Mouse (Mus musculus) bone marrow macrophage, adult 2 months (primary cell): ENCODE measurements around the gene Polh. TPM values are rescaled to one million over a fixed set of nuclear protein-coding genes. Genes with fewer than 3 reads are reported as not detected.

Experiments
- H3K27ac ChIP-seq: 2 replicates; pipeline ENCODE4 v1.5.1; 2012; ENCODE audit warnings: low read depth, low read length; ENCODE audit not compliant: insufficient read depth
- H3K4me1 ChIP-seq: 2 replicates; pipeline ENCODE4 v1.6.1; 2012; ENCODE audit warnings: low read length; ENCODE audit not compliant: control insufficient read depth, insufficient read depth
- H3K4me3 ChIP-seq: 2 replicates; pipeline ENCODE4 v1.5.1; 2012; ENCODE audit warnings: mild to moderate bottlenecking, low read length, moderate library complexity; ENCODE audit not compliant: insufficient read depth
- CTCF ChIP-seq: IDR thresholded peaks from 2 replicates; pipeline ENCODE4 v1.5.1; 2012; ENCODE audit warnings: low read depth, mild to moderate bottlenecking, low read length, moderate library complexity
- POLR2A ChIP-seq: IDR thresholded peaks from 2 replicates; pipeline ENCODE4 v1.6.1; 2012; ENCODE audit warnings: mild to moderate bottlenecking, low read depth, low read length, borderline replicate concordance
- polyA plus RNA-seq: library from polyadenylated mRNA; stranded (reverse); fragments of >200 nt; gene quantifications from 2 replicates; pipeline ENCODE4 v1.2.4, GENCODE M21; 2012; ENCODE audit not compliant: missing spikeins, insufficient read depth, insufficient read length

The Polh gene
- polyA plus RNA-seq, 1 experiment, result 14.4 TPM

- peak overlapping the region; percentile 47 for H3K27ac ChIP-seq
- peaks cover 20% of the 10 kb centered on the region for H3K4me1 ChIP-seq
- H3K4me3 ChIP-seq, result peak overlapping the region; percentile 89
- TF ChIP-seq POLR2A (no peak), CTCF (no peak)
Measured at GRCm38 (mm10) chr17:46161179-46161578, 41.3 kb downstream of the Polh start.

- Histone ChIP-seq H3K27ac (peak within 1 kb of the TSS; percentile 63), H3K4me1 (peaks cover 20% of the 10 kb centered on the region), H3K4me3 (peak within 1 kb of the TSS; percentile 89)
- TF ChIP-seq CTCF (no peak), POLR2A (no peak)
Measured at GRCm38 (mm10) chr17:46160686-46161085, 41.8 kb downstream of the Polh start, which contains the start of gene Gtpbp2. Gene Gtpbp2 (plus strand): TSS chr17:46161032.

GRCm38 (mm10) chr17:46160090-46160662, 42.3 kb downstream of the Polh start:
- TF ChIP-seq POLR2A (no peak), CTCF (no peak)
- Histone ChIP-seq H3K4me1 (peaks cover 20% of the 10 kb centered on the region), H3K4me3 (peak overlapping the region; percentile 57), H3K27ac (peak overlapping the region; percentile 63)

- H3K27ac ChIP-seq, result no peak overlapping the region
- peaks cover 22% of the 10 kb centered on the region for H3K4me1 ChIP-seq
Measured at GRCm38 (mm10) chr17:46159236-46159635, 43.2 kb downstream of the Polh start.

GRCm38 (mm10) chr17:46157131-46157530, 45.3 kb downstream of the Polh start:
- no peak overlapping the region for H3K27ac ChIP-seq
- H3K4me3 ChIP-seq, result no peak overlapping the region
- no peak for TF ChIP-seq CTCF
- TF ChIP-seq POLR2A, result no peak

More at GRCm38 (mm10) chr17:46159236-46159635, 43.2 kb downstream of the Polh start:
- no peak overlapping the region for H3K4me3 ChIP-seq
- TF ChIP-seq CTCF (no peak), POLR2A (no peak)

GRCm38 (mm10) chr17:46156680-46157079, 45.8 kb downstream of the Polh start:
- Histone ChIP-seq H3K4me1 (peaks cover 12% of the 10 kb centered on the region), H3K4me3 (no peak overlapping the region), H3K27ac (no peak overlapping the region)
- TF ChIP-seq POLR2A (no peak), CTCF (no peak)

More at GRCm38 (mm10) chr17:46157131-46157530, 45.3 kb downstream of the Polh start:
- H3K4me1 ChIP-seq, result peaks cover 16% of the 10 kb centered on the region

- Histone ChIP-seq H3K4me1 (peaks cover 10% of the 10 kb centered on the region; the same call in 1 of the 2 replicates), H3K27ac (no peak overlapping the region), H3K4me3 (no peak overlapping the region)
- TF ChIP-seq CTCF (no peak), POLR2A (no peak)
Measured at GRCm38 (mm10) chr17:46154336-46154735, 48.1 kb downstream of the Polh start.

GRCm38 (mm10) chr17:46152847-46153782, 49.3 kb downstream of the Polh start, which contains the start of gene Mad2l1bp:
Gene Mad2l1bp (minus strand): TSS chr17:46153553.
- TF ChIP-seq CTCF (no peak), POLR2A (peak; percentile 96)
- Histone ChIP-seq H3K27ac (peak within 1 kb of the TSS; percentile 31; the same call in 1 of the 2 replicates), H3K4me1 (peaks cover 6% of the 10 kb centered on the region; the same call in 1 of the 2 replicates), H3K4me3 (peak within 1 kb of the TSS; percentile 90)

- TF ChIP-seq CTCF (no peak), POLR2A (no peak)
- peaks cover 15% of the 10 kb centered on the region for H3K4me1 ChIP-seq
- H3K4me3 ChIP-seq, result peak within 1 kb of the TSS; percentile 43
- H3K27ac ChIP-seq, result peak within 1 kb of the TSS; percentile 5; the same call in 1 of the 2 replicates
Measured at GRCm38 (mm10) chr17:46143578-46144423, 58.6 kb downstream of the Polh start, which contains the start of gene Rsph9. Gene Rsph9 (minus strand): TSS chr17:46144216.

GRCm38 (mm10) chr17:46139872-46140271, 62.6 kb downstream of the Polh start:
- no peak overlapping the region for H3K4me3 ChIP-seq
- peak overlapping the region; percentile 52 for H3K27ac ChIP-seq
- TF ChIP-seq CTCF, result no peak
- TF ChIP-seq POLR2A, result no peak
- peaks cover 14% of the 10 kb centered on the region for H3K4me1 ChIP-seq
